21 mouse cellular contexts compared by ENCODE assay signal in genomic region chr10:43308105-43308810, GRCm38 (mm10).
"Had no signal": no experiment of that assay in that cellular context is flagged by ENCODE, and none has a peak within 500 bp of the region (broad histone marks: within the 10 kb centered on the region; RNA-seq: fewer than 3 reads in every experiment).

No protein-coding gene starts in this region.

- H3K4me1 ChIP-seq: limb, embryonic 15.5 days had no signal

- H3K36me3 ChIP-seq: kidney, embryonic 15.5 days; limb, embryonic 12.5 days; limb, embryonic 15.5 days; neural tube, embryonic 15.5 days had no signal

- H3K9me3 ChIP-seq: kidney, embryonic 15.5 days; limb, embryonic 15.5 days; neural tube, embryonic 15.5 days had no signal

- H3K9ac ChIP-seq: kidney, embryonic 15.5 days; limb, embryonic 12.5 days; limb, embryonic 15.5 days; liver, embryonic 14.5 days; neural tube, embryonic 15.5 days had no signal

- H3K27ac ChIP-seq: kidney, embryonic 15.5 days; limb, embryonic 12.5 days; limb, embryonic 15.5 days; liver, embryonic 14.5 days; neural tube, embryonic 15.5 days had no signal

- ATAC-seq: midbrain, embryonic 16.5 days had no signal

- DNase-seq: kidney, adult 11 months; kidney, adult 8-10 months; kidney, postnatal 10 days; kidney, postnatal 36 days; left cerebral cortex, postnatal 4 days; lung, adult 2 months; lung, postnatal 14 days; lung, postnatal 4 days; right cerebral cortex, adult 18-20 months; right cerebral cortex, postnatal 14 days; right cerebral cortex, postnatal 4 days; thymus, postnatal 36 days had no signal

- H3K27me3 ChIP-seq: kidney, embryonic 15.5 days; limb, embryonic 12.5 days; limb, embryonic 15.5 days; neural tube, embryonic 15.5 days had no signal

- H3K4me3 ChIP-seq: kidney, embryonic 15.5 days; limb, embryonic 12.5 days; limb, embryonic 15.5 days; myocyte; neural tube, embryonic 15.5 days had no signal

- H3K4me2 ChIP-seq: kidney, embryonic 15.5 days; limb, embryonic 12.5 days; limb, embryonic 15.5 days; liver, embryonic 11.5 days; midbrain, embryonic 11.5 days; neural tube, embryonic 15.5 days had no signal
